Mouse (Mus musculus): ENCODE results near the gene Tbc1d23.

- TF ChIP-seq CTCF (IDR thresholded peaks at IDR 0.05; ENCODE audit: control insufficient read depth, insufficient read depth, low read length) (no peak), POLR2A (IDR thresholded peaks at IDR 0.05; ENCODE audit: borderline replicate concordance, control insufficient read depth, low read depth, low read length) (no peak)
Observed at GRCm38 (mm10) chr16:57251589-57252421, 20.5 kb upstream of the Tbc1d23 start.

Data from bone marrow, adult 2 months (tissue).